Mouse (Mus musculus) thymus, adult 2 months (tissue): ENCODE measurements around the gene Zfp60. TPM values are rescaled to one million over a fixed set of nuclear protein-coding genes. Genes with fewer than 3 reads are reported as not detected.

Experiments used
- DNase-seq: peaks from one replicate; pipeline ENCODE4 v3.0.0; 2021
- H3K27ac ChIP-seq: fragments of 200-500 bp; 2 replicates; pipeline ENCODE4 v1.5.1; 2012; ENCODE audit warnings: low read length, control low read depth; ENCODE audit not compliant: control insufficient read depth, insufficient read depth
- H3K27me3 ChIP-seq: fragments of 200-500 bp; 2 replicates; pipeline ENCODE4 v1.6.1; 2012; ENCODE audit warnings: mild to moderate bottlenecking, low read length, moderate library complexity, mixed read lengths; ENCODE audit not compliant: control insufficient read depth, insufficient read depth
- H3K36me3 ChIP-seq: fragments of 200-500 bp; 2 replicates; pipeline ENCODE4 v1.6.1; 2012; ENCODE audit warnings: mild to moderate bottlenecking, low read length, moderate library complexity; ENCODE audit not compliant: control insufficient read depth, insufficient read depth
- H3K4me1 ChIP-seq: fragments of 200-500 bp; replicated peaks from 2 replicates; pipeline ENCODE4 v1.6.1; 2012; ENCODE audit warnings: low read length; ENCODE audit not compliant: control insufficient read depth, insufficient read depth
- H3K4me3 ChIP-seq: fragments of 200-500 bp; 2 replicates; pipeline ENCODE4 v1.5.1; 2012; ENCODE audit warnings: mild to moderate bottlenecking, low read length, control low read depth, moderate library complexity; ENCODE audit not compliant: control insufficient read depth, insufficient read depth
- CTCF ChIP-seq: fragments of 200-500 bp; IDR thresholded peaks from 2 replicates; pipeline ENCODE4 v1.5.1; 2012; ENCODE audit warnings: mild to moderate bottlenecking, control low read depth, low read length, moderate library complexity, borderline replicate concordance; ENCODE audit not compliant: control insufficient read depth, poor library complexity, insufficient read depth; ENCODE audit errors: extremely low read depth
- POLR2A ChIP-seq: fragments of 200-500 bp; IDR thresholded peaks from 2 replicates; pipeline ENCODE4 v1.6.1; 2012; ENCODE audit warnings: mild to moderate bottlenecking, low read length, control low read depth, moderate library complexity; ENCODE audit not compliant: control insufficient read depth, poor library complexity, insufficient read depth; ENCODE audit errors: extremely low read depth
- WGBS: fragments of 180-500 bp; shearing (Covaris S2); methylation state at CpG from one replicate; pipeline ENCODE4 v1.1.7; 2018; 5-methylcytosine and 5-hydroxymethylcytosine counted together
- polyA plus RNA-seq: library from polyadenylated mRNA; depleted of rRNA; stranded (reverse); fragments of >200 nt; gene quantifications from 2 replicates; pipeline ENCODE4 v1.2.3, GENCODE M21; 2012; rRNA removed

Gene Zfp60
- polyA plus RNA-seq, 1 experiment: 2.5 TPM

GRCm38 (mm10) chr7:27802986-27803385 is 71.8 kb downstream of the Zfp60 start:
- Histone ChIP-seq H3K27me3 (no peaks in the 10 kb centered on the region), H3K4me1 (0 out of 2 replicates have a peak, but pooled peaks cover 2% of the 10 kb centered on the region), H3K27ac (no peak overlapping the region), H3K4me3 (no peak overlapping the region), H3K36me3 (no peaks in the 10 kb centered on the region)
- DNase-seq: no peak
- 92% methylated on average over 5 of the region's 5 CpGs for WGBS
- TF ChIP-seq CTCF: no peak
- no peak for TF ChIP-seq POLR2A

Other genes with a start within 250 kb of the Zfp60 start
- 44.9 and 46.4 TPM in 2 replicates for gene Sertad1, start 244.5 kb upstream of the Zfp60 start, polyA plus RNA-seq
- 2.0 and 2.4 TPM in 2 replicates for gene Prx, start 232.1 kb upstream of the Zfp60 start, polyA plus RNA-seq
- gene Hipk4, start 208.1 kb upstream of the Zfp60 start, polyA plus RNA-seq: 1.1 and 1.3 TPM in 2 replicates
- gene Pld3, start 178.2 kb upstream of the Zfp60 start, polyA plus RNA-seq: 456 and 516 TPM in 2 replicates
- 58.0 and 58.1 TPM in 2 replicates for gene 2310022A10Rik, start 178.2 kb upstream of the Zfp60 start, polyA plus RNA-seq
- gene Akt2, start 139.8 kb upstream of the Zfp60 start, polyA plus RNA-seq: 133 and 139 TPM in 2 replicates
- 0.05 TPM in 1 of 2 replicates, not detected in the other for gene Ttc9b, start 77.5 kb upstream of the Zfp60 start, polyA plus RNA-seq
- 24.7 and 30.0 TPM in 2 replicates for gene Map3k10, start 56.8 kb upstream of the Zfp60 start, polyA plus RNA-seq
- gene Zfp607b, start 42.0 kb upstream of the Zfp60 start, polyA plus RNA-seq: 0.77 and 0.92 TPM in 2 replicates
- gene Zfp626, start 75.8 kb downstream of the Zfp60 start, polyA plus RNA-seq: 1.6 TPM in 2 replicates
- gene Zfp59, start 107.2 kb downstream of the Zfp60 start, polyA plus RNA-seq: 0.71 and 0.94 TPM in 2 replicates
- gene Zfp607a, start 126.1 kb downstream of the Zfp60 start, polyA plus RNA-seq: 2.4 and 2.8 TPM in 2 replicates
- gene Zfp974, start 198.1 kb downstream of the Zfp60 start, polyA plus RNA-seq: 0.94 and 1.0 TPM in 2 replicates
- 2.7 and 3.3 TPM in 2 replicates for gene Zfp780b, start 247.8 kb downstream of the Zfp60 start, polyA plus RNA-seq